ENCODE assay signal across 8 mouse cellular contexts in genomic region chr4:106799772-106800336, GRCm38 (mm10). TPM values are rescaled to one million over a fixed set of nuclear protein-coding genes. Genes with fewer than 3 reads are reported as not detected.
A peak's percentile ranks its signal among the peaks of the same experiment; 100 is the strongest.
DNase-seq lines count a peak whose midpoint lies in the region; ATAC-seq and TF ChIP-seq lines count a peak whose summit lies in the region.

No protein-coding gene starts in this region.

- H3K27me3 ChIP-seq in ES-Bruce4 (ENCODE audit: control insufficient read depth, insufficient read depth, low read length, poor library complexity, severe bottlenecking): no peaks in the 10 kb centered on the region
- peaks cover 34% of the 10 kb centered on the region for H3K27me3 ChIP-seq in forebrain, embryonic 12.5 days
- H3K27me3 ChIP-seq in heart, postnatal 0 days (ENCODE audit: control insufficient read depth, insufficient read depth, low read length): no peaks in the 10 kb centered on the region
- no peaks in the 10 kb centered on the region for H3K27me3 ChIP-seq in liver, embryonic 14.5 days (ENCODE audit: control insufficient read depth, insufficient read depth, low read length)
- H3K27me3 ChIP-seq in neural tube, embryonic 15.5 days (replicated peaks): peaks cover 9% of the 10 kb centered on the region; the same call in 1 of the 2 replicates

- TF ChIP-seq EP300 in ES-Bruce4 (IDR thresholded peaks at IDR 0.05; ENCODE audit: insufficient read depth, low read depth, low read length): no peak
- no peak for TF ChIP-seq EP300 in heart, postnatal 0 days (IDR thresholded peaks at IDR 0.05; ENCODE audit: low read depth)
- no peak for TF ChIP-seq EP300 in liver, embryonic 14.5 days (IDR thresholded peaks at IDR 0.05; ENCODE audit: low read depth)

- no peak for TF ChIP-seq POLR2A in ES-Bruce4 (IDR thresholded peaks at IDR 0.05; ENCODE audit: insufficient read depth, low read length)

- H3K36me3 ChIP-seq in ES-Bruce4 (ENCODE audit: control insufficient read depth, insufficient read depth, low read length, poor library complexity, severe bottlenecking): no peaks in the 10 kb centered on the region
- H3K36me3 ChIP-seq in forebrain, embryonic 12.5 days (replicated peaks): no peaks in the 10 kb centered on the region
- no peaks in the 10 kb centered on the region for H3K36me3 ChIP-seq in heart, postnatal 0 days (replicated peaks; ENCODE audit: control insufficient read depth, insufficient read depth, low read length)
- H3K36me3 ChIP-seq in liver, embryonic 14.5 days (replicated peaks; ENCODE audit: control insufficient read depth, insufficient read depth, low read depth): no peaks in the 10 kb centered on the region; the same call in none of the 2 replicates
- no peaks in the 10 kb centered on the region for H3K36me3 ChIP-seq in neural tube, embryonic 15.5 days

- 5% methylated on average over 14 of the region's 15 CpGs for WGBS in forebrain, embryonic 12.5 days
- WGBS in heart, postnatal 0 days: 7% methylated on average over 15 of the region's 15 CpGs
- 16% methylated on average over 15 of the region's 15 CpGs for WGBS in liver, embryonic 14.5 days (ENCODE audit: insufficient replicate concordance)
- 8% methylated on average over 15 of the region's 15 CpGs for WGBS in neural tube, embryonic 15.5 days

- H3K4me3 ChIP-seq in ES-Bruce4 (ENCODE audit: low read depth, low read length): peak overlapping the region; percentile 37; the same call in 1 of the 2 replicates
- H3K4me3 ChIP-seq in forebrain, embryonic 12.5 days (replicated peaks): peak overlapping the region; percentile 17
- H3K4me3 ChIP-seq in heart, postnatal 0 days (ENCODE audit: low read depth, low read length): peak overlapping the region; percentile 40
- H3K4me3 ChIP-seq in liver, embryonic 14.5 days (ENCODE audit: insufficient read depth in 1 of 2, low read depth in 2 of 2, low read length in 2 of 2): peak overlapping the region in 1 of 2 experiments; percentile 38; a peak in 2 of 4 replicates
- peak overlapping the region; percentile 12; the same call in 1 of the 2 replicates for H3K4me3 ChIP-seq in neural tube, embryonic 15.5 days (replicated peaks)

- H3K4me2 ChIP-seq in forebrain, embryonic 12.5 days: peak overlapping the region; percentile 41
- peak overlapping the region; percentile 61 for H3K4me2 ChIP-seq in heart, postnatal 0 days (ENCODE audit: low read depth, low read length)
- peak overlapping the region; percentile 54 for H3K4me2 ChIP-seq in liver, embryonic 14.5 days (ENCODE audit: low read depth)
- peak overlapping the region; percentile 45 for H3K4me2 ChIP-seq in neural tube, embryonic 15.5 days

- ATAC-seq in forebrain, embryonic 12.5 days (ENCODE audit: low FRiP score): peak; percentile 72
- peak; percentile 92 for ATAC-seq in heart, postnatal 0 days (ENCODE audit: insufficient read depth, low read depth)
- ATAC-seq in liver, embryonic 14.5 days (ENCODE audit: insufficient read depth): peak; percentile 32; the same call in 1 of the 2 replicates
- peak; percentile 48; the same call in 1 of the 2 replicates for ATAC-seq in neural tube, embryonic 15.5 days (ENCODE audit: low FRiP score)

- DNase-seq in c-Kit-positive CD71-positive TER-119-negative erythroid progenitor cells, embryonic 14.5 days (ENCODE audit: low read depth): peak; percentile 43
- peak; percentile 93 for DNase-seq in heart, postnatal 0 days (ENCODE audit: low spot score)
- peak; percentile 91 to 93 for DNase-seq in kidney, postnatal 4 days
- DNase-seq in liver, embryonic 14.5 days (ENCODE audit: low read depth in 3 of 3, low spot score in 3 of 3): peak in 2 of 3 experiments; percentile 56 to 58
- peak; percentile 48 to 73 for DNase-seq in thymus, postnatal 10 days (ENCODE audit: low spot score in 2 of 2)

- peak; percentile 64 for TF ChIP-seq CTCF in ES-Bruce4 (IDR thresholded peaks at IDR 0.05; ENCODE audit: low read depth, low read length)
- TF ChIP-seq CTCF in heart, postnatal 0 days (IDR thresholded peaks at IDR 0.05; ENCODE audit: low read depth): peak; percentile 85
- TF ChIP-seq CTCF in liver, embryonic 14.5 days (IDR thresholded peaks at IDR 0.05; ENCODE audit: low read depth): peak; percentile 84

- 0 out of 2 replicates have a peak overlapping the region, but pooled peaks have one; percentile 23 for H3K9ac ChIP-seq in ES-Bruce4 (ENCODE audit: low read depth, poor library complexity, severe bottlenecking)
- peak overlapping the region; percentile 12; the same call in 1 of the 2 replicates for H3K9ac ChIP-seq in forebrain, embryonic 12.5 days
- peak overlapping the region; percentile 46 for H3K9ac ChIP-seq in heart, postnatal 0 days (replicated peaks; ENCODE audit: low read depth, low read length)
- H3K9ac ChIP-seq in liver, embryonic 14.5 days (replicated peaks): peak overlapping the region; percentile 15
- no peak overlapping the region for H3K9ac ChIP-seq in neural tube, embryonic 15.5 days (replicated peaks)

- H3K27ac ChIP-seq in ES-Bruce4 (ENCODE audit: insufficient read depth, low read length): no peak overlapping the region
- no peak overlapping the region for H3K27ac ChIP-seq in forebrain, embryonic 12.5 days
- peak overlapping the region; percentile 84 for H3K27ac ChIP-seq in heart, postnatal 0 days (ENCODE audit: low read depth)
- no peak overlapping the region for H3K27ac ChIP-seq in liver, embryonic 14.5 days
- 0 out of 2 replicates have a peak overlapping the region, but pooled peaks have one; percentile 28 for H3K27ac ChIP-seq in neural tube, embryonic 15.5 days (replicated peaks)

- no peaks in the 10 kb centered on the region for H3K4me1 ChIP-seq in ES-Bruce4 (ENCODE audit: control insufficient read depth, insufficient read depth, low read length)
- H3K4me1 ChIP-seq in forebrain, embryonic 12.5 days: peaks cover 13% of the 10 kb centered on the region
- H3K4me1 ChIP-seq in heart, postnatal 0 days (ENCODE audit: control insufficient read depth, insufficient read depth): peaks cover 7% of the 10 kb centered on the region; the same call in 1 of the 2 replicates
- peaks cover 26 to 35% of the 10 kb centered on the region in 2 experiments for H3K4me1 ChIP-seq in liver, embryonic 14.5 days (replicated peaks; ENCODE audit: control insufficient read depth in 2 of 2, insufficient read depth in 2 of 2, low read length in 1 of 2)
- H3K4me1 ChIP-seq in neural tube, embryonic 15.5 days: peaks cover 22% of the 10 kb centered on the region

- no peaks in the 10 kb centered on the region for H3K9me3 ChIP-seq in ES-Bruce4 (replicated peaks; ENCODE audit: control insufficient read depth, insufficient read depth, low read length, poor library complexity, severe bottlenecking)
- no peaks in the 10 kb centered on the region for H3K9me3 ChIP-seq in forebrain, embryonic 12.5 days
- no peaks in the 10 kb centered on the region for H3K9me3 ChIP-seq in heart, postnatal 0 days (replicated peaks; ENCODE audit: control insufficient read depth, low read length)
- H3K9me3 ChIP-seq in liver, embryonic 14.5 days (ENCODE audit: control insufficient read depth, low read length): no peaks in the 10 kb centered on the region
- no peaks in the 10 kb centered on the region for H3K9me3 ChIP-seq in neural tube, embryonic 15.5 days (replicated peaks)

RNA-seq across cellular contexts. Expression of gene Acot11, which starts 4.9 kb away (rescaled TPM):
- polyA plus RNA-seq in ES-Bruce4 (2011; ENCODE audit: insufficient read depth, insufficient read length, low read depth, missing spikeins): 3.8 and 4.7 TPM in 2 replicates
- 1.4 TPM in 2 replicates for polyA plus RNA-seq in forebrain, embryonic 12.5 days (2016; fragmentation: Nextera tagmentation; extraction: Ambion mirVana)
- 18.8 and 34.6 TPM in 2 replicates for total RNA-seq in heart, postnatal 0 days (2014; rRNA removed; ENCODE audit: low replicate concordance)
- polyA plus RNA-seq in heart, postnatal 0 days (2015; fragmentation: Nextera tagmentation; extraction: Ambion mirVana): 5.8 and 6.2 TPM in 2 replicates
- 3.9 and 4.1 TPM in 2 replicates for polyA plus RNA-seq in liver, embryonic 14.5 days (2012; rRNA removed)
- polyA plus RNA-seq in liver, embryonic 14.5 days (2014; fragmentation: Nextera tagmentation; extraction: Ambion mirVana): 4.1 and 5.1 TPM in 2 replicates
- polyA plus RNA-seq in neural tube, embryonic 15.5 days (2015; fragmentation: Nextera tagmentation; extraction: Ambion mirVana): 2.4 and 3.1 TPM in 2 replicates

Comparison
In these comparisons a context has a peak if more than half of its experiments do, and no peak if none do; other contexts are left out.
1. H3K27ac ChIP-seq: peak in heart, postnatal 0 days (single experiment) and neural tube, embryonic 15.5 days (single experiment); none in ES-Bruce4 (single experiment), forebrain, embryonic 12.5 days (single experiment) and liver, embryonic 14.5 days (single experiment).
2. DNase-seq: peak in every context shown above with its lines; median percentile 93 in heart, postnatal 0 days; 92 in kidney, postnatal 4 days; 60 in thymus, postnatal 10 days; 57 in liver, embryonic 14.5 days; 43 in c-Kit-positive CD71-positive TER-119-negative erythroid progenitor cells, embryonic 14.5 days.
3. ATAC-seq: peak in every context shown above with its lines; median percentile 92 in heart, postnatal 0 days; 72 in forebrain, embryonic 12.5 days; 48 in neural tube, embryonic 15.5 days; 32 in liver, embryonic 14.5 days.
4. Peak in every context shown above with its lines, with median percentiles within 50 percentile points of each other: CTCF ChIP-seq and H3K4me2 ChIP-seq.